Mouse (Mus musculus) gastrocnemius, adult 8-10 months (tissue): ENCODE measurements around the gene Klf16. TPM values are rescaled to one million over a fixed set of nuclear protein-coding genes. Genes with fewer than 3 reads are reported as not detected.
A peak's percentile ranks its signal among the peaks of the same experiment; 100 is the strongest.

Experiments
- DNase-seq, 2 experiments: peaks; one replicate each; pipeline ENCODE4 v3.0.0; 2022; ENCODE audit warnings: low spot score in 2 of 2
- microRNA-seq: library from miRNA; unstranded; fragments of <30 nt; microRNA quantifications from one replicate; pipeline ENCODE4 v1.2.0, GENCODE M21; 2022
- total RNA-seq, 4 experiments: library from RNA; stranded (reverse); gene quantifications; 2 replicates each; pipeline ENCODE4 v1.2.4; 2022

Gene Klf16
- total RNA-seq, 4 experiments from 2014 or later, result 1.1 to 2.0 (median 1.3) TPM

DNA sequence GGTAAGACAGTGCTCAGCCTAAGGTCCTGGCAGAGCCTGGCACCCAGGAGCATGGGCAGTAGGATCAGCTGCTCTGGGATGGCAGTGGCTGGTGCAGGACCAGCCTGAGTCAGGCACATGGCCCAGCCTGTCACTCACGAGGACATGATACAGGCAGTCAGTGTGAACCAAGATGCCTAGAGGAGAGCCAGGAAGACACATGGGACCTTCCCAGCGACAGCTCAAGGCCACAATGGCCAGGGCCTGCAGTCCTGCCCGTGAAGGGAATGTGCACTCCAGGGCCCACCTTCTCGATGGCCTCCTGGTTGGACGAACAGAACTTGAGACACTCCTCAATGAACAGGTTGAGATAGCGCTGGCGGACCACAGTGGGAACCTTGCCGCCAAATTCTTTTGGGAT is 31.5 kb downstream of the Klf16 start:
- DNase-seq, result no peak

- no peak for DNase-seq
Measured at GRCm38 (mm10) chr10:80543873-80544272, 33.2 kb downstream of the Klf16 start.

DNA sequence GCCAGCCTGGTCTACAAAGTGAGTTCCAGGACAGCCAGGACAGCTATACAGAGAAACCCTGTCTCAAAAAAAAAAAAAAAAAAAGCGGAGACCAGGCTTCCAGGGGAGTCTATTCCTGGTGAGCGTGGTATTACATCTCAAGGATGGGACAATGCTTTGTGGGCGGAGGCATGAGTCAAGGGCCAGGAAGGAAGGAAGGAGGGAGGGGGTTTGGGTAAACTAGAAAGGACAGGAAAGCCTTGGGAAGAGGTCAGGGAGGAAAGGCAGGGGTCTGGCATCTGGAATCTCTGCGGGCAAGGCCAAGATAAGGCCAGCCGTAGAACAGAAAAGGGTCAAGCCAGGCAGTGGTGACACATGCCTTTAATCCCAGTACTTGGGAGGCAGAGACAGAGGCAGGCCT is 37.6 kb downstream of the Klf16 start:
- DNase-seq, result no peak

DNA sequence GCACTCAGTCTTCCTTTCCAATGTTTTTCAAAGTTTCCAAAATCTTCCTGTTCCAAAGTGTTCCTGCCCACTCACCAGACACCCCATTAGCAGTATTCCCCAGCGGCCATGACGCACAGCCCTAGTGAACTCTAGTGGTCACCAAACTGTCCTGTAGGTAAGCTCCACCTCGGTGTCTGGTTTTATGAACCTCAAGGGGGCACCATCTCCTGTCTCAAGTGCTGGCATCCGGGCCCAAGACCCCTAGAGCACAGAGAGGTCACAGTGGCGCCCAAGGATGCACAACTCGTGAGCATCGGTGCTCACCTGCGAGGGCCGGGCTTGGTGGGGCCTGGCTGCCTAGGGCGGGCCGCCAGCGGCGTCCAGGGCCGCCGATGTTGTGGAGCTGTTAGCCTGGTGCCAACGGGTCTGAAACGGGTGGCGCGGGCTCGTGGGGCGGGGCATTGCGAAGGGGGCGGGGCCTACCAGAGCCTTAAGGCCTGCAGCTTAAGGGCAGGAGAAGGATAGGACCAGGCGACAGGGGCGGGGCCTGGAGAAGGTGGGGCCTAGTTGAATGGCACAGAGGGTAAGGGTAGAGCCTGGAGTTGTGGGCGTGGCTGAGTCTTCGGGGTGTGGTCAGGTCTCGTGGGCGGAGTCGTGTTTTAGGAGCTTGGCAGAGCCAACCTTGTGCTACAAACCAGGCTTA is 38.3 kb downstream of the Klf16 start, which contains the start of gene Atp8b3:
Gene Atp8b3, minus strand, starts transcription at position 415 of the 685 bp plus-strand sequence.
- peak; percentile 58 to 63 for DNase-seq

DNA sequence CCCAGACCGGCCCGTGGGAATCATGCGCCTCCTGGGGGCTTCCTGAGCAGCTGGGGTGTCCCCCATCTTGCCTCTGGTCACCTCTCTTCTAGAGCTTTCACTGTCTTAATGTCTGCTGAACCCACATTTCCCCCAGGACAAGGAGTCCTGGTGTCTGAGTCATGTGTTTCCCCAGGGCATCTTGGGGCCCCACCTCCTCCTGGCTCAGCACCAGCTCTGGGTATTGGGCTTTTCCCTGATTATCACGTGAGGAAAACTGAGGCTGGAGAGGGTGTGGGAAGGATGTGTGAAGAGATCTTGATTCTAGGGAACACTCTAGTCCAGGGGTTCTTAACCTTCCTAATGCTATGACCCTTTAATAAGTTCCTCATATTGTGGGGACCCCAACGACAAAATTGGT is 38.9 kb downstream of the Klf16 start:
- no peak for DNase-seq

DNA sequence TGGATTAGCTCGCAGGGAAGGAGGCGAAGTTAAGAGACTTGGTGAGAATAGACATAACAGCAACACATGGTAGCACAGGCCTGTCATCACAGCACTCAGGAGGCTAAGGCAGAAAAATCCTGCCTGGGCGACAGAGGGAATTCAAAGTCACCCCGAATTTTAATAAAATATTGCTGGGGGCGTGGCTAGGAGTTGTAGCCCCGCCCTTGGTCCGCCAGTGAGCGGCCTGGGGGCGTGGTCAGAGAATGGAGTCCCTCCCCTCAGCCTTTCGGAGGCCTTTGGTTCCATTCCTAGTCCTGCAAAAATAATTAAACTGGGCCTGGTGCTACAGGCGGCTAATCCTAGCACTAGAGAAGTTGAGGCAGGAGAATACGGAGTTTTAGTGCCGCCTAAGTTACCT is 41.4 kb downstream of the Klf16 start:
- DNase-seq, result no peak

DNA sequence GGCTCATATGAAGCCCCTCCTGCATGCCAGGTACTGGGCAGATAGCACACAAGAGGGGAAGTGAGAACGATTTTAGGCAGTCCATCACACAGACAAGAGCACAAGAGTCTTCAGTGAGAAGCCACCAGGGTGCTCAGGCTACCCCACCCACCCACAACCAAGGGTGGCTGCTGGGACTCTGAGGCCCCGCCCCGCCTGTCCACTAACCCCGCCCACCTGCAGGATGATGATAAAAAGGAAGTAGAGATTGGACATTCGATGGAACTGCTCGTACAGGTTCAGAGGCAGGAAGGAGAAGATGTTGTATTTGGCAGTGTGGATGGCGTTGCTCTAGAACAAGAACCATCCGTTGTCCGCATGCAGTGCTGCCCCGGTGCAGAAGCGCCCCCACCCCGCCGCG is 42.0 kb downstream of the Klf16 start:
- no peak for DNase-seq

DNA sequence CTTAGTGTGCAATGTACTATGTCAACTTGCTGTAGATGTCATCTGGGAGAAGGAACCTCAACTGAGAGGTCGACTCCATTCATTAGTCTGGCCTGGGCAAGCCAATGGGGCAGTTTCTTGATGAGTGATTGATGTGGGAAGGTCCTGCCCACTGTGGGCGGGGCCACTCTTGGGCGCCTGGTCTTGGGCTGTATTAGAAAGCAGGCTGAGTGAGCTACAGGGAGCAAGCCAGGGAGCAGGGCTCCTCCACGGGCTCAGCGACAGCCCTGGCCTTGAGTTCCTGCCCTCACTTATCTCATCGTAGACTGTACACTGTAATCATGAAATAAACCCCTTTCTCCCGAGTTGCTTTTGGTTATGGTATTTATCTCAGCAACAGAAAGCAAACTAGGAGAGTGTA is 43.4 kb downstream of the Klf16 start:
- no peak for DNase-seq

GRCm38 (mm10) chr10:80532783-80533182 is 44.3 kb downstream of the Klf16 start:
- DNase-seq, result no peak

DNA sequence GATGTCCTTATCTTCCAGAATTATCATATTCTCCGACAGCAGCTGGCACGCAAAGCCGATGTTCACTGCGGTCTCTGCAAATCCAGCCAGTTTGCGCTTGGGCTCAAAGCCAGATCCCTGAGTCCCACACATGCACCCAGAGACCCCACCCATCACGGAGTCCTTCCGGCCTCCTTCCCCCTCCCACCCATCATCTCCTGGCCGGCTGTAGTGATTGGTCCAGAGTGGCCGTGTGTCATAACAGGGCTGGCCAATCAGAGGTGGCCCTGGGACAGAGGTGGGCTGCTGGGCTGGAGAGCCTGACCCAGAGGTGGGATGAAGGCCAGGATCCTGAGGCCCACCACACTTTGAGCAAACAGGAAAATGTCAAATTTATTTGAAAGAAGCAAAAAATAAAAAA is 50.9 kb downstream of the Klf16 start:
- no peak for DNase-seq

DNA sequence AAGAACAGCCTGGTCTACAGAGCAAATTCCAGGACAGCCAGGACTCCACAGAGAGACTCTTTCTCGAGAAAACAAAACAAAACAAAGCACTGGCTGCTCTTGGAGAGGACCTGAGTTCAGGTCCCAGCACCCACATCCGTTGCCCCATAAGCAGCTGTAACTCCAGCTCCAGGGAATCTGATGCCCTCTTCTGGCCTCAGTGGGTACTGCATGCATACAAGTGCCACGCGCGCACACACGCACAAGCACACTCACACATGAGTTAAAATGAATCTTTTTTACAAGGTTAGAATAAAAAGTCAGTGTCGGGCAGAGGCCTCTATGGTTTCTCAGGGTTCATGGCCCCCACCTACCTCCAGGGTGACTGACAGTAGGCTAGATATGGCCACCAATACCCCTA is 53.8 kb downstream of the Klf16 start:
- no peak for DNase-seq

DNA sequence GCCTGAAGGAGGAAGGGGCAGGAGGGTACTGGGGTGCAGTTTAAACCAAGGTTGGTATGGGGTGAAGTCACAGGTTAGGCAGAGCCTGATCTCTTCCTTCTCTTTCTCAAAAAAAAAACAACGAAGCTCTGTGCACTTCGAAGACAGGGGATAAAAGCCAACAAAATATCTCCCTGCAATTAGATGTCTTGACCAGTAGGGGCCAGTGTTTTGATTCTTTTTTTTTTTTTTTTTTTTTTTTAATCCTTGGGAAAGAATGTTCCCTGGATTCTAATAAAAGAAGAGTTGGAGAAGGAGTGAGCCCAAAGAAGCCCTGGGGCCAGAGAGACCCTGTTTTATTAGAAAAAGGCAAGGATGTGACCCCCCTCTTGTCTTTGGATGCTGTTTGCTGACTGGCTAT is 57.8 kb downstream of the Klf16 start:
- no peak for DNase-seq

Small RNA genes lying within 50 kb of the gene (microRNA-seq; reads per million reads assigned to microRNA genes)
- not detected for gene Mir6912

Other genes with a start within 250 kb of the Klf16 start
- 1 to 10 TPM in 1 of 4 experiments, under 1 TPM in 3; 0.67 to 1.1 (median 0.91) TPM for gene Pcsk4, start 247.8 kb downstream of the Klf16 start, total RNA-seq
- 1 to 10 TPM; 2.6 to 4.0 (median 3.2) TPM for gene Reep6, start 247.4 kb downstream of the Klf16 start, total RNA-seq
- 10 to 100 TPM; 22.6 to 30.4 (median 26.9) TPM for gene Adamtsl5, start 228.9 kb downstream of the Klf16 start, total RNA-seq
- under 1 TPM in 2 of 4 experiments, not detected in 2; 0.27 to 0.36 TPM for gene Plk5, start 220.9 kb downstream of the Klf16 start, total RNA-seq
- 1 to 10 TPM; 4.2 to 6.3 (median 4.7) TPM for gene Mex3d, start 189.7 kb downstream of the Klf16 start, total RNA-seq
- gene Mbd3, start 177.8 kb downstream of the Klf16 start, total RNA-seq, result 100 to 1,000 TPM; 120 to 138 (median 131) TPM
- gene Uqcr11, start 170.5 kb downstream of the Klf16 start, total RNA-seq, result 100 to 1,000 TPM; 691 to 868 (median 797) TPM
- gene Tcf3, start 143.7 kb downstream of the Klf16 start, total RNA-seq, result 10 to 100 TPM in 3 of 4 experiments, 1 to 10 TPM in 1; 9.9 to 13.1 (median 10.8) TPM
- gene Onecut3, start 82.5 kb downstream of the Klf16 start, total RNA-seq, result not detected
- gene Atp8b3, start 38.2 kb downstream of the Klf16 start, total RNA-seq, result not detected
- 10 to 100 TPM in 2 of 4 experiments, 1 to 10 TPM in 2; 8.5 to 11.1 (median 10.1) TPM for gene Rexo1, start 15.8 kb downstream of the Klf16 start, total RNA-seq
- gene Abhd17a, start 13.0 kb upstream of the Klf16 start, total RNA-seq, result 10 to 100 TPM; 70.5 to 80.7 (median 77.3) TPM
- gene Scamp4, start 25.6 kb upstream of the Klf16 start, total RNA-seq, result 10 to 100 TPM; 17.4 to 21.2 (median 19.2) TPM
- gene Adat3, start 25.6 kb upstream of the Klf16 start, total RNA-seq, result under 1 TPM in 3 of 4 experiments, not detected in 1; 0.29 to 0.43 (median 0.36) TPM
- gene Gm49322, start 28.7 kb upstream of the Klf16 start, total RNA-seq, result under 1 TPM in 2 of 4 experiments, not detected in 2; 0.20 to 0.24 TPM
- gene Csnk1g2, start 45.5 kb upstream of the Klf16 start, total RNA-seq, result 100 to 1,000 TPM; 124 to 147 (median 144) TPM
- 10 to 100 TPM; 36.7 to 40.7 (median 39.7) TPM for gene Btbd2, start 79.8 kb upstream of the Klf16 start, total RNA-seq
- 100 to 1,000 TPM; 226 to 292 (median 253) TPM for gene Mknk2, start 100.8 kb upstream of the Klf16 start, total RNA-seq
- 1 to 10 TPM; 2.6 to 3.6 (median 3.4) TPM for gene Mob3a, start 124.7 kb upstream of the Klf16 start, total RNA-seq
- 1 to 10 TPM; 1.0 to 3.1 (median 2.7) TPM for gene Izumo4, start 124.9 kb upstream of the Klf16 start, total RNA-seq
- 10 to 100 TPM; 24.1 to 29.3 (median 27.8) TPM for gene Ap3d1, start 164.9 kb upstream of the Klf16 start, total RNA-seq
- gene Dot1l, start 177.9 kb upstream of the Klf16 start, total RNA-seq, result 10 to 100 TPM; 12.4 to 13.8 (median 13.5) TPM
- gene Sf3a2, start 220.9 kb upstream of the Klf16 start, total RNA-seq, result 10 to 100 TPM; 26.0 to 33.2 (median 29.9) TPM
- gene Plekhj1, start 221.3 kb upstream of the Klf16 start, total RNA-seq, result 10 to 100 TPM; 24.2 to 34.4 (median 32.0) TPM
- under 1 TPM in 3 of 4 experiments, not detected in 1; 0.22 to 0.40 (median 0.24) TPM for gene Amh, start 227.9 kb upstream of the Klf16 start, total RNA-seq
- 100 to 1,000 TPM; 455 to 508 (median 490) TPM for gene Jsrp1, start 236.2 kb upstream of the Klf16 start, total RNA-seq
- 1,000 to 10,000 TPM in 1 of 4 experiments, 100 to 1,000 TPM in 3; 735 to 1,031 (median 850) TPM for gene Oaz1, start 249.3 kb upstream of the Klf16 start, total RNA-seq